Mouse (Mus musculus) myocyte (in vitro differentiated cells): Measurements from ENCODE around the gene Zbtb38. TPM values are rescaled to one million over a fixed set of nuclear protein-coding genes. Genes with fewer than 3 reads are reported as not detected.
A peak's percentile ranks its signal among the peaks of the same experiment; 100 is the strongest.

Source experiments
- H3K27me3 ChIP-seq: one replicate; pipeline ENCODE4 v1.6.1; 2011; ENCODE audit not compliant: control insufficient read depth, insufficient read depth, insufficient read length
- H3K36me3 ChIP-seq: one replicate; pipeline ENCODE4 v1.6.1; 2011; ENCODE audit not compliant: control insufficient read depth, insufficient read depth
- H3K4me2 ChIP-seq: one replicate; pipeline ENCODE4 v1.6.1; 2011; ENCODE audit warnings: low read depth, control low read depth
- H3K4me3 ChIP-seq: one replicate; pipeline ENCODE4 v1.5.1; 2011; ENCODE audit warnings: mild to moderate bottlenecking, control low read depth, moderate library complexity
- H3K79me2 ChIP-seq: one replicate; pipeline ENCODE4 v1.6.1; 2011; ENCODE audit not compliant: control insufficient read depth, insufficient read depth
- H3ac ChIP-seq: one replicate; pipeline ENCODE4 v1.6.1; 2011; ENCODE audit not compliant: control insufficient read depth, insufficient read length
- CEBPB ChIP-seq: IDR thresholded peaks from 2 replicates; pipeline ENCODE4 v1.6.1; 2011; ENCODE audit warnings: mild to moderate bottlenecking, moderate library complexity; ENCODE audit not compliant: poor library complexity, insufficient read depth, severe bottlenecking
- E2F4 ChIP-seq: IDR thresholded peaks from one replicate; pipeline ENCODE4 v1.6.1; 2011; ENCODE audit warnings: mild to moderate bottlenecking, control low read depth, moderate library complexity; ENCODE audit not compliant: insufficient read depth
- MAX ChIP-seq: IDR thresholded peaks from one replicate; pipeline ENCODE4 v1.6.1; 2011; ENCODE audit warnings: low read depth, mild to moderate bottlenecking, control low read depth
- MYOD1 ChIP-seq, 3 experiments: IDR thresholded peaks; one replicate each; pipeline ENCODE4 v1.6.1; 2011; ENCODE audit warnings: control low read depth in 2 of 3, low read depth in 2 of 3, mild to moderate bottlenecking in 2 of 3, moderate library complexity in 1 of 3; ENCODE audit not compliant: insufficient read length in 2 of 3, control insufficient read depth in 1 of 3
- MYOG ChIP-seq, 3 experiments: IDR thresholded peaks; one replicate each; pipeline ENCODE4 v1.6.1; 2011; ENCODE audit warnings: control low read depth in 2 of 3, low read depth in 2 of 3, mild to moderate bottlenecking in 2 of 3; ENCODE audit not compliant: insufficient read length in 2 of 3, control insufficient read depth in 1 of 3, insufficient read depth in 1 of 3
- POLR2A ChIP-seq: IDR thresholded peaks from one replicate; pipeline ENCODE4 v1.6.1; 2011; ENCODE audit warnings: low read depth, mild to moderate bottlenecking, control low read depth, moderate library complexity; ENCODE audit not compliant: insufficient read length
- POLR2AphosphoS2 ChIP-seq: IDR thresholded peaks from one replicate; pipeline ENCODE4 v1.6.1; 2011; ENCODE audit warnings: low read depth, control low read depth; ENCODE audit not compliant: insufficient read length
- REST ChIP-seq: IDR thresholded peaks from one replicate; pipeline ENCODE4 v1.6.1; 2011; ENCODE audit warnings: mild to moderate bottlenecking, control low read depth, moderate library complexity; ENCODE audit not compliant: insufficient read depth, insufficient read length
- SRF ChIP-seq: IDR thresholded peaks from one replicate; pipeline ENCODE4 v1.6.1; 2011; ENCODE audit warnings: low read depth; ENCODE audit not compliant: control insufficient read depth, insufficient read length
- TCF12 ChIP-seq: IDR thresholded peaks from one replicate; pipeline ENCODE4 v1.6.1; 2011; ENCODE audit warnings: mild to moderate bottlenecking, control low read depth; ENCODE audit not compliant: poor library complexity, insufficient read depth, severe bottlenecking
- TCF3 ChIP-seq: IDR thresholded peaks from one replicate; pipeline ENCODE4 v1.6.1; 2011; ENCODE audit warnings: low read depth, control low read depth; ENCODE audit not compliant: insufficient read length
- USF1 ChIP-seq: IDR thresholded peaks from one replicate; pipeline ENCODE4 v1.6.1; 2011; ENCODE audit warnings: low read depth, mild to moderate bottlenecking, control low read depth, moderate library complexity
- polyA plus RNA-seq: library from polyadenylated mRNA; unstranded; fragments of >200 nt; fragmentation: generic; extraction: Trizol; gene quantifications from one replicate; pipeline ENCODE4 v1.2.1, GENCODE M21; 2012; ENCODE audit warnings: missing spikeins

Zbtb38 gene
- polyA plus RNA-seq, 1 experiment = 9.1 TPM

DNA sequence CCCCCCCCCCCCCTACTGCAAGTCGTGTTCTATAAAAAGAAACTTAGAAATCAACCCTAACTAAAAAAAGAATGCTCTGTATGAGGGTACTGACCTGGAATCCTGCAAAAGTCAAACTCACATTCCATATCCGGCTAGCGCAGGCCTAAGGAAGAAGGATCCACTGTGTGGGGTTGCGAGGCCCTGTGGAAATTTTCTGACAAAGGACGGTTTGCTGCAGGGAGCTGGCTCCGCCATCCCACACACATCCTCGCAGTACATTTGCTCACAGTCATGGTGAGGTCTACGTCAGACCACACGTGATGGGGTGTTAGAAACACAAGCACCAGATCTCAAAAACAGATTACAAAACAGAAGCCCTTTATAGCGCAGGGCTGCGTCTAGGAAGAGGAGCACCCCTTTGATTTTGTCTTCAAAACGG is 56.5 kb downstream of the Zbtb38 start:
- Histone ChIP-seq H3K79me2 (peaks cover 8% of the 10 kb centered on the region), H3ac (no peak overlapping the region), H3K4me2 (no peak overlapping the region), H3K4me3 (no peak overlapping the region), H3K27me3 (no peaks in the 10 kb centered on the region), H3K36me3 (peaks cover 47% of the 10 kb centered on the region)
- TF ChIP-seq POLR2A = no peak
- no peak for TF ChIP-seq USF1
- TF ChIP-seq MYOG (IDR thresholded peaks at IDR 0.05; ENCODE audit: control insufficient read depth in 1 of 3, insufficient read depth in 1 of 3, insufficient read length in 2 of 3, low read depth in 2 of 3) = no peak
- no peak for TF ChIP-seq POLR2AphosphoS2
- TF ChIP-seq MYOD1 (IDR thresholded peaks at IDR 0.05; ENCODE audit: control insufficient read depth in 1 of 3, insufficient read length in 2 of 3, low read depth in 2 of 3) = no peak
- no peak for TF ChIP-seq MAX
- no peak for TF ChIP-seq E2F4
- TF ChIP-seq TCF3 = no peak
- no peak for TF ChIP-seq CEBPB
- TF ChIP-seq REST = no peak
- no peak for TF ChIP-seq TCF12
- TF ChIP-seq SRF = no peak

DNA sequence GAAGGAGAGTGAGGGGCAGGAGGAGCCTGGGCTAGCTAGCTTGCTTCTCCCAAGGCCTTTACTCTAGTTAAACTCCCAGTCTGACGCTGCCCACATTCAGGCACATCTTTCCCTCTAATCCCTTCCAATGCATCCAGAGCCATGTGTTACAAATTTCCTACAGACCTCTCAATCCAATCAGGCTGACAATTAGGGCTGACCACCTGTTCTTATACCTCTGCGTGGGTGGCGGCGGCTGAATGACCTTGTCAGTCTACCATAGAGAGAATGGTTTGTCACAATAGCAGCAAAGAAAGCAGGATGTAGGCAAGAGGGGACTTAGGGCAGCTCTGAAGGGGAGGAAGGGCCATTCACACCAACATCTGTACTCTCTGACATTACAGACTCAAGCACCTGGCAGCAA is 62.2 kb downstream of the Zbtb38 start:
- Histone ChIP-seq H3ac (no peak overlapping the region), H3K4me3 (no peak overlapping the region), H3K79me2 (no peaks in the 10 kb centered on the region), H3K4me2 (no peak overlapping the region), H3K36me3 (peaks cover 43% of the 10 kb centered on the region), H3K27me3 (no peaks in the 10 kb centered on the region)
- TF ChIP-seq REST (no peak), MYOD1 (IDR thresholded peaks at IDR 0.05; ENCODE audit: control insufficient read depth in 1 of 3, insufficient read length in 2 of 3, low read depth in 2 of 3) (peak in 2 of 3 experiments; percentile 8 to 55)

DNA sequence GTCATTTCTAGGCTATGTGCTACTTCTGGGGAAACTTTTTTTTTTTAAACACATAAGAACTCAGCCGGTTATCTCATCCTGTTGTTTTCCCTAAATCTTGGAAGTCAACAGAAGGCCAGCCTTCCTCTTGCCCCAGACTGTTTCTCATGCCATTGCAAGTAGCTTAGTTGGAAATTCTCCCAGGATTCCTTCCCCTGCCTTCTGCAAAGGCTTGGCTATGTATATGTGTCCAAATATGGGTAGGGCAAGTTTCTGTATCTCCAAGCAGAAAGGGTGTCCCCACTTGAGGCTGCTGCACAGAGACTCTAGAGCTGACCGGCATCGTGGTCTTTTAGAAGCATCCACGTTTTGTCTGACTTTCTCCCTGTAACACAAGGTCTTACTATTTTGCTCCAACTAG is 63.6 kb downstream of the Zbtb38 start:
- H3ac ChIP-seq = no peak overlapping the region
- peak overlapping the region; percentile 19 for H3K4me2 ChIP-seq
- H3K36me3 ChIP-seq = peaks cover 43% of the 10 kb centered on the region
- no peaks in the 10 kb centered on the region for H3K27me3 ChIP-seq
- no peaks in the 10 kb centered on the region for H3K79me2 ChIP-seq
- no peak overlapping the region for H3K4me3 ChIP-seq
- no peak for TF ChIP-seq TCF12
- no peak for TF ChIP-seq CEBPB
- TF ChIP-seq POLR2A = no peak
- no peak for TF ChIP-seq REST
- TF ChIP-seq SRF = no peak
- TF ChIP-seq E2F4 = no peak
- no peak for TF ChIP-seq USF1
- no peak for TF ChIP-seq MAX

DNA sequence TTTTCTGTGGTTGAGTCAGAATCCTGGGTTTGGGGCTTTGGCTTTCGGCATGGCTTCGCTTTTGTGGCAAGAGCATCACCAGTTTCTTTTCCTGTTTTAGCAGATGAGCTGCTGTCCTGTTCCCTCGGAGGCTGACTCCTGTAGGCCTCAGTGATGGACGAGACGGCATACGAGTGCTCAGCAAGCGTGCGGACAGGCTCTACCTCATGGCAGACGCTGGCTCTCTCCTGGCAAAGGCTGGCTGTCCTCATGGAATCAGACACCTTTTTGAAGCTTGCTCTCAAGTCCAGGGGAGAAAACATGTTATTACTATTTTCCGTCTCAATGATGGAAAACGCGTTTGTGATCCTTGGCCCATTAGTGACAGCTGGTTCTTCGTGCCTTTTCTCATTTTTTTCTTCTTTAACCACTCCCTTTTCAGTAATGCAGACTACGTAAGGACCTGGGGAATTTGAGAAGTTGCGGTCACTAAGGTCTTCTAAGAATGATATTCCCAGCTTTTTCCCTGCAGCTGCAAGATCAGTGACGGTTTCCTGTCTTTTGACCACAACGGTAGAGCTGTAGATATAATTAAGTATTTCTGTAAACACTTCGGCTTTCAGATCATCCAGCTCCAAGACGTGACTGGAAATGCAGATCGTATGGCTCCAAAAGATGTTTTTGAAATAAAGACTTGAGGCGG is 64.3 kb downstream of the Zbtb38 start:
- Histone ChIP-seq H3K4me3 (no peak overlapping the region), H3K79me2 (no peaks in the 10 kb centered on the region), H3ac (no peak overlapping the region), H3K27me3 (no peaks in the 10 kb centered on the region), H3K36me3 (peaks cover 43% of the 10 kb centered on the region), H3K4me2 (peak overlapping the region; percentile 19)
- no peak for TF ChIP-seq TCF3
- TF ChIP-seq USF1 = no peak
- no peak for TF ChIP-seq CEBPB
- TF ChIP-seq MAX = no peak
- no peak for TF ChIP-seq SRF
- TF ChIP-seq POLR2A = no peak
- no peak for TF ChIP-seq REST
- TF ChIP-seq E2F4 = no peak
- TF ChIP-seq POLR2AphosphoS2 = no peak
- TF ChIP-seq MYOD1 (IDR thresholded peaks at IDR 0.05; ENCODE audit: control insufficient read depth in 1 of 3, insufficient read length in 2 of 3, low read depth in 2 of 3) = no peak
- no peak for TF ChIP-seq MYOG (IDR thresholded peaks at IDR 0.05; ENCODE audit: control insufficient read depth in 1 of 3, insufficient read depth in 1 of 3, insufficient read length in 2 of 3, low read depth in 2 of 3)
- no peak for TF ChIP-seq TCF12

DNA sequence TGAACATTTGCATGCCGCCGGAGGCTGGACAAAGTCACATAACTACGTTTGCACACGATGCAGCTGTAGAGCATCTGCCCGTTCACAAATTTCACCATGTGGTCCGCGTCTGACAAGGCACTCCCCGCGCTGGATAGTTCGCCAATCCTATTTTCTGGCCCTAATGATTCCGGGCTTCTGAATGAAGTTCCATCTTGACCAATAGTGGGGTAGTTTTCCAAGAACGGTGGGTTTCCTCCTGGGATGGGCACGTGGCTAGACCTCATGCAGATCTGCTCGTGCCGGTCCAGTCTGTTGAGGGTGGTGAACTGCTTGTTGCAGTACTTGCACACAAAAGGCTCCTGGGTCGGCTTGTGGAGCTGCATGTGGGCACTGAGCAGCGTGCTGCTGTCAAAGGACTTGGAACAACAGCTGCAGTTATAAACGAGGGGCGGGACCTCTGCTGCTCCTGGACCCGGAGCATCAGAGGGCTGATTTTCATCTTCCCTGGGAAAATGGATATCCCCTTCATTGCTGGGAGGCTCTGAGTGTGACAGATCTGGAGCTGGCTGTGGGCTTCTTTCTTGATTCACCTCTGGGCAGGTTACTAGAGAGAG is 64.9 kb downstream of the Zbtb38 start:
- H3ac ChIP-seq = no peak overlapping the region
- H3K79me2 ChIP-seq = no peaks in the 10 kb centered on the region
- no peaks in the 10 kb centered on the region for H3K27me3 ChIP-seq
- TF ChIP-seq REST (no peak), TCF12 (no peak), TCF3 (no peak), POLR2A (no peak), POLR2AphosphoS2 (no peak), SRF (no peak), CEBPB (no peak), MYOG (IDR thresholded peaks at IDR 0.05; ENCODE audit: control insufficient read depth in 1 of 3, insufficient read depth in 1 of 3, insufficient read length in 2 of 3, low read depth in 2 of 3) (peak in 2 of 3 experiments; percentile 8 to 77), MYOD1 (IDR thresholded peaks at IDR 0.05; ENCODE audit: control insufficient read depth in 1 of 3, insufficient read length in 2 of 3, low read depth in 2 of 3) (peak; percentile 48 to 90 (median 84))
- no peak overlapping the region for H3K4me3 ChIP-seq
- no peak overlapping the region for H3K4me2 ChIP-seq
- H3K36me3 ChIP-seq = peaks cover 39% of the 10 kb centered on the region
